Mouse (Mus musculus) heart, embryonic 14.5 days (tissue): Measurements from ENCODE around the gene Nkpd1. TPM values are rescaled to one million over a fixed set of nuclear protein-coding genes. Genes with fewer than 3 reads are reported as not detected.

Experiments used
- ATAC-seq: fragments of 200-750 bp; cut with Nextera tagmentation; 2 replicates; pipeline ENCODE4 v1.8.0; 2017; ENCODE audit warnings: low read depth, moderate TSS enrichment; ENCODE audit not compliant: insufficient number of reproducible peaks, insufficient read depth, low FRiP score
- H3K27ac ChIP-seq, 2 experiments: fragments of 200-500 bp in 1 of 2; fragments of 300-500 bp in 1 of 2; sonication (generic) in 1 of 2; replicated peaks in 1 of 2; 2 replicates each; pipeline ENCODE4 v1.5.1; 2012 to 2014; ENCODE audit warnings: low read depth in 2 of 2, low read length in 2 of 2, control low read depth in 1 of 2, mild to moderate bottlenecking in 1 of 2, mixed read lengths in 1 of 2; ENCODE audit not compliant: control insufficient read depth in 1 of 2, insufficient read depth in 1 of 2
- H3K27me3 ChIP-seq: fragments of 300-500 bp; sonication (generic); 2 replicates; pipeline ENCODE4 v1.6.1; 2014; ENCODE audit warnings: mild to moderate bottlenecking, low read length, control low read depth; ENCODE audit not compliant: control insufficient read depth, insufficient read depth
- H3K36me3 ChIP-seq: fragments of 300-500 bp; sonication (generic); 2 replicates; pipeline ENCODE4 v1.6.1; 2014; ENCODE audit warnings: mild to moderate bottlenecking, control low read depth, low read length, mixed read lengths; ENCODE audit not compliant: control insufficient read depth, insufficient read depth
- H3K4me1 ChIP-seq, 2 experiments: fragments of 200-500 bp in 1 of 2; fragments of 300-500 bp in 1 of 2; sonication (generic) in 1 of 2; 2 replicates each; pipeline ENCODE4 v1.6.1; 2012 to 2014; ENCODE audit warnings: low read length in 2 of 2, control low read depth in 1 of 2, mixed read lengths in 1 of 2; ENCODE audit not compliant: control insufficient read depth in 2 of 2, insufficient read depth in 2 of 2
- H3K4me2 ChIP-seq: fragments of 300-500 bp; sonication (generic); 2 replicates; pipeline ENCODE4 v1.6.1; 2014; ENCODE audit warnings: mild to moderate bottlenecking, low read length
- H3K4me3 ChIP-seq, 2 experiments: fragments of 200-500 bp in 1 of 2; fragments of 300-500 bp in 1 of 2; sonication (generic) in 1 of 2; 2 replicates each; pipeline ENCODE4 v1.5.1; 2012 to 2014; ENCODE audit warnings: low read length in 2 of 2, mild to moderate bottlenecking in 2 of 2, control low read depth in 1 of 2, low read depth in 1 of 2, moderate library complexity in 1 of 2; ENCODE audit not compliant: control insufficient read depth in 1 of 2, insufficient read depth in 1 of 2
- H3K9ac ChIP-seq: fragments of 300-500 bp; sonication (generic); 2 replicates; pipeline ENCODE4 v1.6.1; 2014; ENCODE audit warnings: mild to moderate bottlenecking, low read length
- H3K9me3 ChIP-seq: fragments of 300-500 bp; sonication (generic); 2 replicates; pipeline ENCODE4 v1.6.1; 2016; ENCODE audit warnings: low read length, control low read depth; ENCODE audit not compliant: control insufficient read depth
- WGBS: fragments of 180-500 bp; shearing (Covaris S2); extraction: QIAGEN DNeasy Blood & Tissue Kit; methylation state at CpG from one replicate; pipeline ENCODE4 v1.1.7; 2014; 5-methylcytosine and 5-hydroxymethylcytosine counted together
- polyA plus RNA-seq: library from polyadenylated mRNA; unstranded; fragments of >200 nt; fragmentation: Nextera tagmentation; extraction: Ambion mirVana; gene quantifications from 2 replicates; pipeline ENCODE4 v1.2.1, GENCODE M21; 2014

The Nkpd1 gene
- polyA plus RNA-seq, 1 experiment from 2014 or later: not detected

- Histone ChIP-seq H3K4me2 (no peak overlapping the region), H3K27me3 (no peaks in the 10 kb centered on the region), H3K4me3 (no peak overlapping the region), H3K9ac (no peak overlapping the region), H3K36me3 (peaks cover 21% of the 10 kb centered on the region), H3K27ac (no peak overlapping the region), H3K9me3 (no peaks in the 10 kb centered on the region), H3K4me1 (peaks cover 2 to 27% of the 10 kb centered on the region in 2 experiments; a peak in 3 of 4 replicates)
- no peak for ATAC-seq
- 77% methylated on average over 10 of the region's 10 CpGs for WGBS
Measured at GRCm38 (mm10) chr7:19549394-19549793, 31.8 kb downstream of the Nkpd1 start.

GRCm38 (mm10) chr7:19551634-19552033, 34.0 kb downstream of the Nkpd1 start:
- no peaks in the 10 kb centered on the region for H3K27me3 ChIP-seq
- H3K9me3 ChIP-seq: no peaks in the 10 kb centered on the region
- H3K36me3 ChIP-seq: peaks cover 32% of the 10 kb centered on the region
- H3K27ac ChIP-seq: no peak overlapping the region
- peaks cover 2 to 23% of the 10 kb centered on the region in 2 experiments; a peak in 3 of 4 replicates for H3K4me1 ChIP-seq
- H3K9ac ChIP-seq: no peak overlapping the region
- H3K4me2 ChIP-seq: no peak overlapping the region
- 85% methylated on average over 5 of the region's 5 CpGs for WGBS
- no peak for ATAC-seq
- no peak overlapping the region for H3K4me3 ChIP-seq

GRCm38 (mm10) chr7:19552443-19552842, 34.8 kb downstream of the Nkpd1 start:
- no peak for ATAC-seq
- Histone ChIP-seq H3K4me1 (peaks cover 9 to 26% of the 10 kb centered on the region in 2 experiments; a peak in 3 of 4 replicates), H3K4me3 (no peak overlapping the region), H3K9ac (0 out of 2 replicates have a peak overlapping the region, but pooled peaks have one; percentile 14), H3K27ac (no peak overlapping the region), H3K27me3 (no peaks in the 10 kb centered on the region), H3K36me3 (peaks cover 32% of the 10 kb centered on the region), H3K4me2 (no peak overlapping the region), H3K9me3 (no peaks in the 10 kb centered on the region)
- WGBS: 33% methylated on average over 2 of the region's 2 CpGs

- no peaks in the 10 kb centered on the region for H3K27me3 ChIP-seq
- no peak overlapping the region for H3K4me2 ChIP-seq
- H3K36me3 ChIP-seq: peaks cover 39% of the 10 kb centered on the region
- H3K4me3 ChIP-seq: no peak overlapping the region
- no peaks in the 10 kb centered on the region for H3K9me3 ChIP-seq
- no peak overlapping the region for H3K27ac ChIP-seq
- H3K4me1 ChIP-seq: peaks cover 10 to 43% of the 10 kb centered on the region in 2 experiments
- no peak overlapping the region for H3K9ac ChIP-seq
- ATAC-seq: no peak
- 71% methylated on average over 1 of the region's 1 CpGs for WGBS
Measured at GRCm38 (mm10) chr7:19554168-19554567, 36.5 kb downstream of the Nkpd1 start.

- Histone ChIP-seq H3K4me1 (peaks cover 21 to 60% of the 10 kb centered on the region in 2 experiments), H3K36me3 (peaks cover 37% of the 10 kb centered on the region), H3K27me3 (no peaks in the 10 kb centered on the region), H3K9me3 (no peaks in the 10 kb centered on the region), H3K27ac (peak overlapping the region; percentile 33 to 35; a peak in 3 of 4 replicates), H3K9ac (peak overlapping the region; percentile 44), H3K4me2 (no peak overlapping the region), H3K4me3 (no peak overlapping the region)
- ATAC-seq: no peak
- 88% methylated on average over 2 of the region's 2 CpGs for WGBS
Measured at GRCm38 (mm10) chr7:19557086-19557485, 39.4 kb downstream of the Nkpd1 start.

- H3K4me3 ChIP-seq: no peak overlapping the region
- H3K27me3 ChIP-seq: no peaks in the 10 kb centered on the region
- ATAC-seq: no peak
- H3K9ac ChIP-seq: peak overlapping the region; percentile 44; the same call in 1 of the 2 replicates
- no peaks in the 10 kb centered on the region for H3K9me3 ChIP-seq
- H3K36me3 ChIP-seq: peaks cover 29% of the 10 kb centered on the region
- no peak overlapping the region for H3K27ac ChIP-seq
- H3K4me2 ChIP-seq: no peak overlapping the region
- H3K4me1 ChIP-seq: peaks cover 20 to 59% of the 10 kb centered on the region in 2 experiments
- 86% methylated on average over 6 of the region's 6 CpGs for WGBS
Measured at GRCm38 (mm10) chr7:19557982-19558900, 40.6 kb downstream of the Nkpd1 start.

GRCm38 (mm10) chr7:19558965-19559364, 41.3 kb downstream of the Nkpd1 start:
- ATAC-seq: no peak
- Histone ChIP-seq H3K4me3 (no peak overlapping the region), H3K4me1 (peaks cover 20 to 65% of the 10 kb centered on the region in 2 experiments), H3K9me3 (no peaks in the 10 kb centered on the region), H3K27me3 (no peaks in the 10 kb centered on the region), H3K27ac (no peak overlapping the region), H3K36me3 (peaks cover 22% of the 10 kb centered on the region), H3K4me2 (no peak overlapping the region), H3K9ac (peak overlapping the region; percentile 30; the same call in 1 of the 2 replicates)
- WGBS: 39% methylated on average over 2 of the region's 2 CpGs
